Mouse (Mus musculus) thymus, adult 2 months (tissue): ENCODE measurements around the gene Cox4i1. TPM values are rescaled to one million over a fixed set of nuclear protein-coding genes. Genes with fewer than 3 reads are reported as not detected.

Experiments used
- DNase-seq: peaks from one replicate; pipeline ENCODE4 v3.0.0; 2021
- H3K27ac ChIP-seq: fragments of 200-500 bp; 2 replicates; pipeline ENCODE4 v1.5.1; 2012; ENCODE audit warnings: low read length, control low read depth; ENCODE audit not compliant: control insufficient read depth, insufficient read depth
- H3K27me3 ChIP-seq: fragments of 200-500 bp; 2 replicates; pipeline ENCODE4 v1.6.1; 2012; ENCODE audit warnings: mild to moderate bottlenecking, low read length, moderate library complexity, mixed read lengths; ENCODE audit not compliant: control insufficient read depth, insufficient read depth
- H3K36me3 ChIP-seq: fragments of 200-500 bp; 2 replicates; pipeline ENCODE4 v1.6.1; 2012; ENCODE audit warnings: mild to moderate bottlenecking, low read length, moderate library complexity; ENCODE audit not compliant: control insufficient read depth, insufficient read depth
- H3K4me1 ChIP-seq: fragments of 200-500 bp; replicated peaks from 2 replicates; pipeline ENCODE4 v1.6.1; 2012; ENCODE audit warnings: low read length; ENCODE audit not compliant: control insufficient read depth, insufficient read depth
- H3K4me3 ChIP-seq: fragments of 200-500 bp; 2 replicates; pipeline ENCODE4 v1.5.1; 2012; ENCODE audit warnings: mild to moderate bottlenecking, low read length, control low read depth, moderate library complexity; ENCODE audit not compliant: control insufficient read depth, insufficient read depth
- CTCF ChIP-seq: fragments of 200-500 bp; IDR thresholded peaks from 2 replicates; pipeline ENCODE4 v1.5.1; 2012; ENCODE audit warnings: mild to moderate bottlenecking, control low read depth, low read length, moderate library complexity, borderline replicate concordance; ENCODE audit not compliant: control insufficient read depth, poor library complexity, insufficient read depth; ENCODE audit errors: extremely low read depth
- POLR2A ChIP-seq: fragments of 200-500 bp; IDR thresholded peaks from 2 replicates; pipeline ENCODE4 v1.6.1; 2012; ENCODE audit warnings: mild to moderate bottlenecking, low read length, control low read depth, moderate library complexity; ENCODE audit not compliant: control insufficient read depth, poor library complexity, insufficient read depth; ENCODE audit errors: extremely low read depth
- WGBS: fragments of 180-500 bp; shearing (Covaris S2); methylation state at CpG from one replicate; pipeline ENCODE4 v1.1.7; 2018; 5-methylcytosine and 5-hydroxymethylcytosine counted together
- polyA plus RNA-seq: library from polyadenylated mRNA; depleted of rRNA; stranded (reverse); fragments of >200 nt; gene quantifications from 2 replicates; pipeline ENCODE4 v1.2.3, GENCODE M21; 2012

Cox4i1 gene
- polyA plus RNA-seq, 1 experiment, result 1,074 TPM

DNA sequence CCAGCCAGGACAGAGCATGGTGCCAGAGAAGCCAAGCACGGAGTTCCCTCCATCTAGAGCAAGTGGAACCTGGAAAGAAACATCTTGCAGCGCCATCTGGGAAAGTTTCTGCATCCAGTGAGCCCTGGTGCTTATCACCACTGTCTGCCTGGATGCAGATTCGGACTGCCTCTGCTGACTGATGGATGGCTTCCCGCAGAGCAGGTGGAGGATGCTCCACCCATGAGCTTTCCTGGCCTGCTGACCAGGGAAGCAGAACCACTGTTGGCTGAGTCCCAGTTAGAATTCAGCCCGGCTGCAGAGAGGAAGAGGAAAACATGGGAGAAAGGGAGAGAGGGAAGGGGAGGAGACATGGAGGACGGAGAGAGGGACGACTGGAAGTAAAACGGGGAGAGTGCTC lies 19.8 kb downstream of the Cox4i1 start:
- DNase-seq, result no peak
- Histone ChIP-seq H3K4me1 (peaks cover 8% of the 10 kb centered on the region; the same call in 1 of the 2 replicates), H3K4me3 (no peak overlapping the region), H3K36me3 (no peaks in the 10 kb centered on the region), H3K27me3 (no peaks in the 10 kb centered on the region), H3K27ac (no peak overlapping the region)
- TF ChIP-seq CTCF (no peak), POLR2A (no peak)
- WGBS, result 90% methylated on average over 8 of the region's 8 CpGs

DNA sequence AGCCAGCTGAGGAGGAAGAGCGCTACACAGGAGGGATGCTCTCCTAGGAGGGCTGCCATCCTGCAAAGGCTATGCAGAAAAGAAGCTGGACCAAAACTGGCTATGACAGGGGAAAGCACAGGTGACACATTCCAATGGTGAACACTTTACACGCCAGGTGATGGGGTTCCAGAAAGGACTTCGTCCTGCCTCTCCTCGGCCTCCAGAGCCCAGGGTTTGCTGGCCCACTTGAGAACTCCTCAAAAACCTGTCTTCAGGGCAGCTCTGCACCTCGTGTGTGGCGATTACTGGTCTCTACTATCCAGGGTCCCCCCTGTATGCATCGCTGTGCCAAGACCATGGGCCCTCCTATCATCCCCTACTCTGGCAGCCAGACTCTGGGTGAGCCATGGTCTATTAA lies 20.5 kb downstream of the Cox4i1 start:
- WGBS, result 93% methylated on average over 7 of the region's 7 CpGs
- DNase-seq, result no peak
- no peak overlapping the region for H3K27ac ChIP-seq
- no peak overlapping the region for H3K4me3 ChIP-seq
- peaks cover 10% of the 10 kb centered on the region; the same call in 1 of the 2 replicates for H3K4me1 ChIP-seq
- H3K36me3 ChIP-seq, result no peaks in the 10 kb centered on the region
- no peaks in the 10 kb centered on the region for H3K27me3 ChIP-seq
- TF ChIP-seq CTCF, result no peak
- TF ChIP-seq POLR2A, result no peak

DNA sequence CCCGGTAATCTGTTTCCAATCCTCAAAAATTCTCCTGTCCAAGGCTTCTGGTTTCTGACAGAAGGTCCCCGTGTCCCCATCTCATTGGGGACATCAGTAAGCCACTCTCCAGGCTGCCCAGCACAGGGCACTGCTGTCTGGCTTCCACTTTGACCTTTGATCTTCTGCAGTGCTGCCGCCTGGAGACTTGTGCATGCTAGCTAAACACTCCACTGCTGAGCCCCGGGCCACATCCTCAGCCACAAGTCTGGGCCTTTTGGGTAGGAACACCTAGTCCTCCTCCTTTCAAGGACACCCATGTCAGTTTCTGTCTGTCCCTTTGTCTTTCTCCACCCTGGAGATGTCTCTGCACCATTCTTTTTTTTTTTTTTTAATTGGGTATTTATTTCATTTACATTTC lies 24.9 kb downstream of the Cox4i1 start:
- Histone ChIP-seq H3K27ac (no peak overlapping the region), H3K27me3 (no peaks in the 10 kb centered on the region), H3K36me3 (no peaks in the 10 kb centered on the region), H3K4me3 (no peak overlapping the region), H3K4me1 (peaks cover 23% of the 10 kb centered on the region)
- DNase-seq, result no peak
- WGBS, result 82% methylated on average over 4 of the region's 4 CpGs
- TF ChIP-seq POLR2A, result no peak
- no peak for TF ChIP-seq CTCF

GRCm38 (mm10) chr8:120693861-120694493 lies 26.0 kb downstream of the Cox4i1 start:
- no peak overlapping the region for H3K27ac ChIP-seq
- TF ChIP-seq POLR2A (no peak), CTCF (no peak)
- H3K27me3 ChIP-seq, result no peaks in the 10 kb centered on the region
- WGBS, result 71% methylated on average over 22 of the region's 22 CpGs
- no peaks in the 10 kb centered on the region for H3K36me3 ChIP-seq
- DNase-seq, result no peak
- peaks cover 26% of the 10 kb centered on the region for H3K4me1 ChIP-seq
- H3K4me3 ChIP-seq, result no peak overlapping the region

GRCm38 (mm10) chr8:120696401-120697153 lies 28.6 kb downstream of the Cox4i1 start:
- Histone ChIP-seq H3K27ac (no peak overlapping the region), H3K27me3 (no peaks in the 10 kb centered on the region), H3K4me3 (no peak overlapping the region), H3K36me3 (no peaks in the 10 kb centered on the region), H3K4me1 (peaks cover 51% of the 10 kb centered on the region)
- WGBS, result 15% methylated on average over 13 of the region's 13 CpGs
- TF ChIP-seq POLR2A (no peak), CTCF (0 out of 2 replicates have a peak, but pooled peaks have one; percentile 17)
- DNase-seq, result peak; percentile 76

DNA sequence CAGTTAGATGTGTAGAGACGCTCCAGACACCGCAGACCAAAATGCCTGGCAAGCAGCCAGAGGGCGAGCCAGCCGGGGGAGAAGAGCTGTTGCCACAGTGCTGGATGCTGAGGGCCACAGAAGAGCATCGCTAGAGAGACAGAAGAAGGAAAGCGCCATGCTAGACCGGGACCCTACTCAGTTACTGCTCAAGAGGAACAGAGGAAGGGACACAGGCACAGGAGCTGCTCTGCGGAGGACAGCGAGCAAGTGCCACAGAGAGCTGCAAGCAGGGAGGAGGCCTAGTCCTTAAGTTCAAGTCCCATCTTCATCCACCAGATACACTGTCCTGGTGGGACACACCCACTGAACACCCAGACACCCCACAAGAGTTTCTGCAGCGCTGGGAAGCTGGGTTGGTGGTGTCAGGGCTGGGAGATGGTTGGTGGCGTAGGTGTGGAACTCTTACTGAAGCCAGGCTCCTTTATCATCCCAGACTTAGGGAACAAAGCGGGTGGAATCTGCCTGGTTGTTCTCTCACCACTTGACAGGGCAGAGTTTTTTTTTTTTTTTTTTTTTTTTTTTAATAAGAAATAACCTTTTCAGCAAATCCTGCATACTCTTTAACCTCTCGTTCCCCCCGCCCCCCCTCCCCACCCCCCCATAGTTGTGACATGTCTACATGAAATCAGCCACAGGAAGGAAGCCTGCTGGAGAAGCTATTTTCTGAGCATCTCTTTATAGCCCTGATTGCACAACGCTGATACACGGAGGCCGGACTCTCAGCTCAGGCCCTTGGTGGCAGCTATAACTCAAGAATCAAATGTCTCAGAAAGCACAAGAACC lies 29.3 kb downstream of the Cox4i1 start:
- Histone ChIP-seq H3K27ac (no peak overlapping the region), H3K4me1 (peaks cover 58% of the 10 kb centered on the region), H3K4me3 (no peak overlapping the region), H3K27me3 (no peaks in the 10 kb centered on the region), H3K36me3 (no peaks in the 10 kb centered on the region)
- 22% methylated on average over 17 of the region's 17 CpGs for WGBS
- peak; percentile 69 for DNase-seq
- TF ChIP-seq CTCF, result no peak
- 0 out of 2 replicates have a peak, but pooled peaks have one; percentile 25 for TF ChIP-seq POLR2A
